Mouse (Mus musculus) olfactory bulb, adult 2 months (tissue): ENCODE measurements at regions not wholly inside any gene's neighbourhood (a gene's known extent, or its start where the extent isn't known, plus 50 kb on each side); places are given as distances from the start of the nearest gene placed in this dataset.

Experiments used
- CTCF ChIP-seq: fragments of 200-500 bp; IDR thresholded peaks from 2 replicates; pipeline ENCODE4 v1.5.1; 2012; ENCODE audit warnings: low read depth, mild to moderate bottlenecking, low read length, moderate library complexity; ENCODE audit not compliant: insufficient read depth
- POLR2A ChIP-seq: fragments of 200-500 bp; IDR thresholded peaks from 2 replicates; pipeline ENCODE4 v1.6.1; 2012; ENCODE audit warnings: mild to moderate bottlenecking, low read depth, low read length, moderate library complexity; ENCODE audit not compliant: insufficient read depth

- no peak for TF ChIP-seq CTCF
- no peak for TF ChIP-seq POLR2A
Measured at GRCm38 (mm10) chr12:50709000-50709788, 60.3 kb upstream of the Prkd1 start.
